Mouse (Mus musculus) testis, adult 2 months (tissue): Measurements from ENCODE around the gene U2surp.

Experiments used
- CTCF ChIP-seq: fragments of 200-500 bp; IDR thresholded peaks from 2 replicates; pipeline ENCODE4 v1.5.1; 2012; ENCODE audit warnings: low read depth, mild to moderate bottlenecking, inconsistent platforms, low read length, moderate library complexity; ENCODE audit not compliant: control insufficient read depth, insufficient read depth, insufficient replicate concordance
- POLR2A ChIP-seq: fragments of 200-500 bp; IDR thresholded peaks from 2 replicates; pipeline ENCODE4 v1.6.1; 2012; ENCODE audit warnings: low read depth, mild to moderate bottlenecking, inconsistent platforms, low read length, moderate library complexity; ENCODE audit not compliant: control insufficient read depth

DNA sequence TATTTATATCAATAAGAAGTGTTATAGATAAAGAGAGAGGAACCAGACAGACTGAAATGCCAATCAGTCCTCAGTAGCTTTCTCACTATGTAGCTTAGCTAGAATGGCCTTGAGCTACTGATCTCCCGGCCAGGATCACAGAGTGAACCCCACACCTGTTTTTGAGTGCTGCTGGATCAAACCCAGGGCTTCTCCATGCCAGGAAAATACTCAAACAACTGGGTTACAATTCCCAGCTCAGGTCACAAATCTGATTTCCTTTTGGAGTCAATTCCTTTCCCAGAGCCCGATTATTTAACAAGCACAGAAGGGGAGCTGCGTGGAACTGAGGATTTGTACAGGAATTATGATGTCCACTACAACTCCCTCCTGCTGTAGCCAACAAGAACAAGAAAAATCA is 31.8 kb downstream of the U2surp start:
- TF ChIP-seq POLR2A (no peak), CTCF (no peak)
